Mouse (Mus musculus) MEL-GATA-1-ER (cell line): ENCODE results near the gene Pappa.

Experiments used
- DNase-seq: peaks from one replicate; pipeline ENCODE4 v3.0.0-alpha.2; 2012; ENCODE audit warnings: low read depth; ENCODE audit errors: extremely low read depth

Gene Pappa

GRCm38 (mm10) chr4:65123741-65124224 is at the start of gene Pappa:
Pappa (plus strand) TSS chr4:65124174.
- DNase-seq = no peak

- DNase-seq = no peak
Measured at GRCm38 (mm10) chr4:65077906-65078615, 45.9 kb upstream of the Pappa start.

- DNase-seq = no peak
Measured at GRCm38 (mm10) chr4:65086864-65087263, 37.1 kb upstream of the Pappa start.

- no peak for DNase-seq
Measured at GRCm38 (mm10) chr4:65087592-65087991, 36.4 kb upstream of the Pappa start.

GRCm38 (mm10) chr4:65092191-65092590 is 31.8 kb upstream of the Pappa start:
- no peak for DNase-seq

- no peak for DNase-seq
Measured at GRCm38 (mm10) chr4:65120329-65120728, 3.6 kb upstream of the Pappa start.

GRCm38 (mm10) chr4:65122841-65123240 is 1.1 kb upstream of the Pappa start:
- DNase-seq = no peak

GRCm38 (mm10) chr4:65124369-65125151 is 586 bp downstream of the Pappa start:
- DNase-seq = no peak

- no peak for DNase-seq
Measured at GRCm38 (mm10) chr4:65125341-65126332, 1.7 kb downstream of the Pappa start.

GRCm38 (mm10) chr4:65126451-65127290 is 2.7 kb downstream of the Pappa start:
- DNase-seq = no peak

GRCm38 (mm10) chr4:65127291-65127590 is 3.3 kb downstream of the Pappa start:
- DNase-seq = no peak

- DNase-seq = no peak
Measured at GRCm38 (mm10) chr4:65132657-65133056, 8.7 kb downstream of the Pappa start.

- no peak for DNase-seq
Measured at GRCm38 (mm10) chr4:65134358-65134757, 10.4 kb downstream of the Pappa start.

GRCm38 (mm10) chr4:65135109-65135508 is 11.1 kb downstream of the Pappa start:
- DNase-seq = no peak

GRCm38 (mm10) chr4:65136541-65136940 is 12.6 kb downstream of the Pappa start:
- no peak for DNase-seq

GRCm38 (mm10) chr4:65146936-65147335 is 23.0 kb downstream of the Pappa start:
- DNase-seq = no peak

GRCm38 (mm10) chr4:65153601-65154000 is 29.6 kb downstream of the Pappa start:
- DNase-seq = no peak

- DNase-seq = no peak
Measured at GRCm38 (mm10) chr4:65156231-65156630, 32.3 kb downstream of the Pappa start.

- no peak for DNase-seq
Measured at GRCm38 (mm10) chr4:65158651-65159050, 34.7 kb downstream of the Pappa start.

- DNase-seq = no peak
Measured at GRCm38 (mm10) chr4:65159481-65159880, 35.5 kb downstream of the Pappa start.

- no peak for DNase-seq
Measured at GRCm38 (mm10) chr4:65163698-65164097, 39.7 kb downstream of the Pappa start.
